Mouse (Mus musculus): ENCODE data around the gene Bicdl1. TPM values are rescaled to one million over a fixed set of nuclear protein-coding genes. Genes with fewer than 3 reads are reported as not detected.
A peak's percentile ranks its signal among the peaks of the same experiment; 100 is the strongest.

The Bicdl1 gene
- polyA plus RNA-seq, 1 experiment from 2014 or later: 47.1 TPM

- H3K4me2 ChIP-seq (ENCODE audit: low read length): no peak overlapping the region
- no peak overlapping the region for H3K4me3 ChIP-seq (ENCODE audit: low read length)
- H3K9ac ChIP-seq (ENCODE audit: low read depth, low read length): no peak overlapping the region
- WGBS: 78% methylated on average over 5 of the region's 5 CpGs
- ATAC-seq: no peak
- H3K27ac ChIP-seq (ENCODE audit: low read depth, low read length): no peak overlapping the region
- no peaks in the 10 kb centered on the region for H3K27me3 ChIP-seq (replicated peaks; ENCODE audit: control insufficient read depth, insufficient read depth, low read length)
- no peaks in the 10 kb centered on the region for H3K9me3 ChIP-seq (ENCODE audit: control insufficient read depth, low read length)
- H3K36me3 ChIP-seq (ENCODE audit: control insufficient read depth, insufficient read depth, low read length): no peaks in the 10 kb centered on the region
- no peaks in the 10 kb centered on the region; the same call in 1 of the 2 replicates for H3K4me1 ChIP-seq (ENCODE audit: control insufficient read depth, insufficient read depth, low read depth, low read length)
Measured at GRCm38 (mm10) chr5:115696811-115697210, 34.6 kb downstream of the Bicdl1 start.

GRCm38 (mm10) chr5:115695191-115695770 lies 36.1 kb downstream of the Bicdl1 start:
- Histone ChIP-seq H3K27me3 (replicated peaks; ENCODE audit: control insufficient read depth, insufficient read depth, low read length) (no peaks in the 10 kb centered on the region), H3K4me3 (ENCODE audit: low read length) (no peak overlapping the region), H3K9ac (ENCODE audit: low read depth, low read length) (no peak overlapping the region), H3K27ac (ENCODE audit: low read depth, low read length) (no peak overlapping the region), H3K9me3 (ENCODE audit: control insufficient read depth, low read length) (no peaks in the 10 kb centered on the region), H3K36me3 (ENCODE audit: control insufficient read depth, insufficient read depth, low read length) (no peaks in the 10 kb centered on the region), H3K4me1 (ENCODE audit: control insufficient read depth, insufficient read depth, low read depth, low read length) (no peaks in the 10 kb centered on the region; the same call in 1 of the 2 replicates), H3K4me2 (ENCODE audit: low read length) (no peak overlapping the region)
- 0 out of 2 replicates have a peak, but pooled peaks have one; percentile 40 for ATAC-seq
- WGBS: 46% methylated on average over 6 of the region's 6 CpGs

GRCm38 (mm10) chr5:115693271-115693670 lies 38.1 kb downstream of the Bicdl1 start:
- H3K4me3 ChIP-seq (ENCODE audit: low read length): no peak overlapping the region
- no peaks in the 10 kb centered on the region for H3K9me3 ChIP-seq (ENCODE audit: control insufficient read depth, low read length)
- no peak overlapping the region for H3K27ac ChIP-seq (ENCODE audit: low read depth, low read length)
- no peak overlapping the region for H3K4me2 ChIP-seq (ENCODE audit: low read length)
- no peaks in the 10 kb centered on the region for H3K36me3 ChIP-seq (ENCODE audit: control insufficient read depth, insufficient read depth, low read length)
- H3K4me1 ChIP-seq (ENCODE audit: control insufficient read depth, insufficient read depth, low read depth, low read length): no peaks in the 10 kb centered on the region; the same call in 1 of the 2 replicates
- no peaks in the 10 kb centered on the region for H3K27me3 ChIP-seq (replicated peaks; ENCODE audit: control insufficient read depth, insufficient read depth, low read length)
- 34% methylated on average over 3 of the region's 3 CpGs for WGBS
- no peak for ATAC-seq
- H3K9ac ChIP-seq (ENCODE audit: low read depth, low read length): no peak overlapping the region

GRCm38 (mm10) chr5:115686716-115687115 lies 44.7 kb downstream of the Bicdl1 start:
- Histone ChIP-seq H3K4me1 (ENCODE audit: control insufficient read depth, insufficient read depth, low read depth, low read length) (peaks cover 2% of the 10 kb centered on the region; the same call in 1 of the 2 replicates), H3K36me3 (ENCODE audit: control insufficient read depth, insufficient read depth, low read length) (no peaks in the 10 kb centered on the region), H3K4me3 (ENCODE audit: low read length) (no peak overlapping the region), H3K9ac (ENCODE audit: low read depth, low read length) (no peak overlapping the region), H3K27me3 (replicated peaks; ENCODE audit: control insufficient read depth, insufficient read depth, low read length) (no peaks in the 10 kb centered on the region), H3K4me2 (ENCODE audit: low read length) (no peak overlapping the region), H3K27ac (ENCODE audit: low read depth, low read length) (no peak overlapping the region), H3K9me3 (ENCODE audit: control insufficient read depth, low read length) (no peaks in the 10 kb centered on the region)
- no peak for ATAC-seq
- 54% methylated on average over 7 of the region's 7 CpGs for WGBS

- WGBS: 85% methylated on average over 10 of the region's 10 CpGs
Measured at GRCm38 (mm10) chr5:115685126-115685525, 46.3 kb downstream of the Bicdl1 start.

GRCm38 (mm10) chr5:115671846-115672245 lies 59.6 kb downstream of the Bicdl1 start:
- Histone ChIP-seq H3K9ac (ENCODE audit: low read depth, low read length) (no peak overlapping the region), H3K36me3 (ENCODE audit: control insufficient read depth, insufficient read depth, low read length) (peaks cover 3% of the 10 kb centered on the region; the same call in 1 of the 2 replicates), H3K27ac (ENCODE audit: low read depth, low read length) (no peak overlapping the region), H3K27me3 (replicated peaks; ENCODE audit: control insufficient read depth, insufficient read depth, low read length) (no peaks in the 10 kb centered on the region), H3K4me2 (ENCODE audit: low read length) (no peak overlapping the region), H3K4me3 (ENCODE audit: low read length) (no peak overlapping the region), H3K9me3 (ENCODE audit: control insufficient read depth, low read length) (no peaks in the 10 kb centered on the region), H3K4me1 (ENCODE audit: control insufficient read depth, insufficient read depth, low read depth, low read length) (no peaks in the 10 kb centered on the region)
- ATAC-seq: no peak
- 63% methylated on average over 8 of the region's 8 CpGs for WGBS

More at GRCm38 (mm10) chr5:115685126-115685525, 46.3 kb downstream of the Bicdl1 start:
- Histone ChIP-seq H3K4me3 (ENCODE audit: low read length) (no peak overlapping the region), H3K9ac (ENCODE audit: low read depth, low read length) (no peak overlapping the region), H3K27ac (ENCODE audit: low read depth, low read length) (no peak overlapping the region), H3K4me1 (ENCODE audit: control insufficient read depth, insufficient read depth, low read depth, low read length) (peaks cover 2% of the 10 kb centered on the region; the same call in 1 of the 2 replicates), H3K9me3 (ENCODE audit: control insufficient read depth, low read length) (no peaks in the 10 kb centered on the region), H3K4me2 (ENCODE audit: low read length) (no peak overlapping the region), H3K27me3 (replicated peaks; ENCODE audit: control insufficient read depth, insufficient read depth, low read length) (no peaks in the 10 kb centered on the region), H3K36me3 (ENCODE audit: control insufficient read depth, insufficient read depth, low read length) (no peaks in the 10 kb centered on the region)
- no peak for ATAC-seq

GRCm38 (mm10) chr5:115670406-115670805 lies 61.0 kb downstream of the Bicdl1 start:
- H3K4me2 ChIP-seq (ENCODE audit: low read length): no peak overlapping the region
- peaks cover 3% of the 10 kb centered on the region; the same call in 1 of the 2 replicates for H3K36me3 ChIP-seq (ENCODE audit: control insufficient read depth, insufficient read depth, low read length)
- no peaks in the 10 kb centered on the region for H3K4me1 ChIP-seq (ENCODE audit: control insufficient read depth, insufficient read depth, low read depth, low read length)
- H3K9ac ChIP-seq (ENCODE audit: low read depth, low read length): no peak overlapping the region
- H3K4me3 ChIP-seq (ENCODE audit: low read length): no peak overlapping the region
- 84% methylated on average over 2 of the region's 2 CpGs for WGBS
- H3K27me3 ChIP-seq (replicated peaks; ENCODE audit: control insufficient read depth, insufficient read depth, low read length): no peaks in the 10 kb centered on the region
- ATAC-seq: no peak
- no peaks in the 10 kb centered on the region for H3K9me3 ChIP-seq (ENCODE audit: control insufficient read depth, low read length)
- H3K27ac ChIP-seq (ENCODE audit: low read depth, low read length): no peak overlapping the region

GRCm38 (mm10) chr5:115669974-115670373 lies 61.4 kb downstream of the Bicdl1 start:
- no peak for ATAC-seq
- Histone ChIP-seq H3K4me2 (ENCODE audit: low read length) (no peak overlapping the region), H3K9ac (ENCODE audit: low read depth, low read length) (no peak overlapping the region), H3K4me1 (ENCODE audit: control insufficient read depth, insufficient read depth, low read depth, low read length) (no peaks in the 10 kb centered on the region), H3K4me3 (ENCODE audit: low read length) (no peak overlapping the region), H3K36me3 (ENCODE audit: control insufficient read depth, insufficient read depth, low read length) (peaks cover 3% of the 10 kb centered on the region; the same call in 1 of the 2 replicates), H3K27ac (ENCODE audit: low read depth, low read length) (no peak overlapping the region), H3K27me3 (replicated peaks; ENCODE audit: control insufficient read depth, insufficient read depth, low read length) (no peaks in the 10 kb centered on the region), H3K9me3 (ENCODE audit: control insufficient read depth, low read length) (no peaks in the 10 kb centered on the region)
- WGBS: 89% methylated on average over 11 of the region's 11 CpGs

GRCm38 (mm10) chr5:115668986-115669385 lies 62.4 kb downstream of the Bicdl1 start:
- H3K9ac ChIP-seq (ENCODE audit: low read depth, low read length): no peak overlapping the region
- no peak overlapping the region for H3K4me2 ChIP-seq (ENCODE audit: low read length)
- ATAC-seq: no peak
- no peaks in the 10 kb centered on the region for H3K4me1 ChIP-seq (ENCODE audit: control insufficient read depth, insufficient read depth, low read depth, low read length)
- H3K36me3 ChIP-seq (ENCODE audit: control insufficient read depth, insufficient read depth, low read length): peaks cover 3% of the 10 kb centered on the region; the same call in 1 of the 2 replicates
- no peaks in the 10 kb centered on the region for H3K9me3 ChIP-seq (ENCODE audit: control insufficient read depth, low read length)
- 85% methylated on average over 12 of the region's 12 CpGs for WGBS
- H3K27me3 ChIP-seq (replicated peaks; ENCODE audit: control insufficient read depth, insufficient read depth, low read length): no peaks in the 10 kb centered on the region
- H3K27ac ChIP-seq (ENCODE audit: low read depth, low read length): no peak overlapping the region
- no peak overlapping the region for H3K4me3 ChIP-seq (ENCODE audit: low read length)
